Mouse (Mus musculus): ENCODE data around the gene Fxn. TPM values are rescaled to one million over a fixed set of nuclear protein-coding genes. Genes with fewer than 3 reads are reported as not detected.

Gene Fxn
- polyA plus RNA-seq, 1 experiment from 2014 or later = 37.9 TPM

- ATAC-seq (ENCODE audit: low FRiP score, low TSS enrichment) = peak; percentile 79
- H3K27ac ChIP-seq (replicated peaks; ENCODE audit: low read depth, low read length) = peak overlapping the region; percentile 81
- peaks cover 8% of the 10 kb centered on the region; the same call in 1 of the 2 replicates for H3K4me1 ChIP-seq (ENCODE audit: control insufficient read depth, insufficient read depth, low read length)
- H3K27me3 ChIP-seq (ENCODE audit: control insufficient read depth, insufficient read depth, low read length) = no peaks in the 10 kb centered on the region
- DNase-seq = peak; percentile 95
- WGBS = under 1% methylated on average over 78 of the region's 78 CpGs
- H3K4me3 ChIP-seq (replicated peaks; ENCODE audit: low read depth, low read length) = peak overlapping the region; percentile 66
- no peaks in the 10 kb centered on the region for H3K36me3 ChIP-seq (ENCODE audit: control insufficient read depth, insufficient read depth, low read length)
- H3K9ac ChIP-seq (replicated peaks; ENCODE audit: low read length) = peak overlapping the region; percentile 68
- peak overlapping the region; percentile 90 for H3K4me2 ChIP-seq (ENCODE audit: low read length)
- no peaks in the 10 kb centered on the region for H3K9me3 ChIP-seq (ENCODE audit: control insufficient read depth, low read length)
Measured at GRCm38 (mm10) chr19:24279706-24280600, 452 bp downstream of the Fxn start.

DNA sequence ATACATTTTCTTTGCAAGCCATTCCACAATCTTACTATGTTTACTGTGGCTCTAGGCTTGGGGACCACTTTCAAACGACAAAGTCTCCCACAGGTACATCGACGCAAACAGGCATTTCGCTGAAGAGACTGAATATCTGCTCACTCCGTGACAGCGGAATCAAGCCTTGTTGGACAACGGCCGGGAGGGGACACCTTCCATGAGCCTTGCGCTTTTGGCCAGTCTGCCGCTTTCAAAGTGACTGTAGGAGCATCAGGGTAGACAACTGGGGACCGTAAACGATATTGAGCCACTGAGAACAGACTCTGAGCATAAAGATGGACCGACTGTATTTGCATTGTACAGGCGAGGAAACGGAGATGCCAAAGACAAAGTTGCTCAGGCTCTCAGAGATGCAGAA lies 1.5 kb downstream of the Fxn start:
- no peak overlapping the region for H3K4me3 ChIP-seq (replicated peaks; ENCODE audit: low read depth, low read length)
- peak overlapping the region; percentile 90 for H3K4me2 ChIP-seq (ENCODE audit: low read length)
- no peaks in the 10 kb centered on the region for H3K27me3 ChIP-seq (ENCODE audit: control insufficient read depth, insufficient read depth, low read length)
- no peaks in the 10 kb centered on the region for H3K9me3 ChIP-seq (ENCODE audit: control insufficient read depth, low read length)
- 85% methylated on average over 15 of the region's 15 CpGs for WGBS
- H3K27ac ChIP-seq (replicated peaks; ENCODE audit: low read depth, low read length) = no peak overlapping the region
- no peaks in the 10 kb centered on the region for H3K36me3 ChIP-seq (ENCODE audit: control insufficient read depth, insufficient read depth, low read length)
- peaks cover 8% of the 10 kb centered on the region; the same call in 1 of the 2 replicates for H3K4me1 ChIP-seq (ENCODE audit: control insufficient read depth, insufficient read depth, low read length)
- DNase-seq (no peak), ATAC-seq (ENCODE audit: low FRiP score, low TSS enrichment) (no peak)
- H3K9ac ChIP-seq (replicated peaks; ENCODE audit: low read length) = no peak overlapping the region

- Histone ChIP-seq H3K36me3 (ENCODE audit: control insufficient read depth, insufficient read depth, low read length) (no peaks in the 10 kb centered on the region), H3K4me2 (ENCODE audit: low read length) (no peak overlapping the region), H3K27ac (replicated peaks; ENCODE audit: low read depth, low read length) (no peak overlapping the region), H3K4me3 (replicated peaks; ENCODE audit: low read depth, low read length) (no peak overlapping the region), H3K4me1 (ENCODE audit: control insufficient read depth, insufficient read depth, low read length) (peaks cover 14% of the 10 kb centered on the region; the same call in 1 of the 2 replicates), H3K27me3 (ENCODE audit: control insufficient read depth, insufficient read depth, low read length) (no peaks in the 10 kb centered on the region), H3K9ac (replicated peaks; ENCODE audit: low read length) (no peak overlapping the region), H3K9me3 (ENCODE audit: control insufficient read depth, low read length) (no peaks in the 10 kb centered on the region)
- DNase-seq (no peak), ATAC-seq (ENCODE audit: low FRiP score, low TSS enrichment) (no peak)
- 57% methylated on average over 3 of the region's 3 CpGs for WGBS
Measured at GRCm38 (mm10) chr19:24274281-24274680, 6.1 kb downstream of the Fxn start.

GRCm38 (mm10) chr19:24271746-24272426 lies 8.5 kb downstream of the Fxn start:
- Histone ChIP-seq H3K27ac (replicated peaks; ENCODE audit: low read depth, low read length) (no peak overlapping the region), H3K4me3 (replicated peaks; ENCODE audit: low read depth, low read length) (no peak overlapping the region), H3K9me3 (ENCODE audit: control insufficient read depth, low read length) (no peaks in the 10 kb centered on the region), H3K36me3 (ENCODE audit: control insufficient read depth, insufficient read depth, low read length) (no peaks in the 10 kb centered on the region), H3K27me3 (ENCODE audit: control insufficient read depth, insufficient read depth, low read length) (no peaks in the 10 kb centered on the region), H3K9ac (replicated peaks; ENCODE audit: low read length) (no peak overlapping the region), H3K4me2 (ENCODE audit: low read length) (peak overlapping the region; percentile 28), H3K4me1 (ENCODE audit: control insufficient read depth, insufficient read depth, low read length) (peaks cover 21% of the 10 kb centered on the region)
- DNase-seq (peak; percentile 93), ATAC-seq (ENCODE audit: low FRiP score, low TSS enrichment) (peak; percentile 81)
- WGBS = 44% methylated on average over 16 of the region's 16 CpGs

GRCm38 (mm10) chr19:24271326-24271725 lies 9.1 kb downstream of the Fxn start:
- Histone ChIP-seq H3K4me2 (ENCODE audit: low read length) (peak overlapping the region; percentile 28), H3K4me1 (ENCODE audit: control insufficient read depth, insufficient read depth, low read length) (peaks cover 21% of the 10 kb centered on the region), H3K27me3 (ENCODE audit: control insufficient read depth, insufficient read depth, low read length) (no peaks in the 10 kb centered on the region), H3K9me3 (ENCODE audit: control insufficient read depth, low read length) (no peaks in the 10 kb centered on the region), H3K27ac (replicated peaks; ENCODE audit: low read depth, low read length) (no peak overlapping the region), H3K9ac (replicated peaks; ENCODE audit: low read length) (no peak overlapping the region), H3K4me3 (replicated peaks; ENCODE audit: low read depth, low read length) (no peak overlapping the region), H3K36me3 (ENCODE audit: control insufficient read depth, insufficient read depth, low read length) (no peaks in the 10 kb centered on the region)
- ATAC-seq (ENCODE audit: low FRiP score, low TSS enrichment) = peak; percentile 62
- peak; percentile 48 for DNase-seq
- 30% methylated on average over 7 of the region's 7 CpGs for WGBS

DNA sequence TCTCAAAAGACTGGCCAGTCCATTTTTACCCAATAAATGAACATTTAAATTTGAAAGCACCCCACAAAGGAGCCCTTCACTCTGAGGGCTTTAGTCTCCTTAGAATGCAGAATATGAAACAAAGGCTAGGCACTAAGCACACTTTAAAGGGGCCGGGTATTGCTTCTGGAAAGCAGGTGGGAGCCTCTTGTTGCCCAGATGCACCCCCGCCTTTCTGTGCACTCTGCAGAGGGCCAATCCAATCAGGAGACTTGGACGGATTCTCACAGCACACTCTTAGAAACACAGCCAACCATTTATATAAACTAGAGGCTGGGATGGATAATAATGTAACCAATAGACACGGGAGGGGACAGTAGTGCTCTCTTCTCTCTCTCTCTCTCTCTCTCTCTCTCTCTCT lies 11.9 kb downstream of the Fxn start:
- Histone ChIP-seq H3K36me3 (ENCODE audit: control insufficient read depth, insufficient read depth, low read length) (no peaks in the 10 kb centered on the region; the same call in 1 of the 2 replicates), H3K4me3 (replicated peaks; ENCODE audit: low read depth, low read length) (no peak overlapping the region), H3K9ac (replicated peaks; ENCODE audit: low read length) (no peak overlapping the region), H3K27ac (replicated peaks; ENCODE audit: low read depth, low read length) (peak overlapping the region; percentile 64), H3K4me2 (ENCODE audit: low read length) (no peak overlapping the region), H3K9me3 (ENCODE audit: control insufficient read depth, low read length) (no peaks in the 10 kb centered on the region), H3K4me1 (ENCODE audit: control insufficient read depth, insufficient read depth, low read length) (peaks cover 21% of the 10 kb centered on the region), H3K27me3 (ENCODE audit: control insufficient read depth, insufficient read depth, low read length) (no peaks in the 10 kb centered on the region)
- 16% methylated on average over 4 of the region's 4 CpGs for WGBS
- ATAC-seq (ENCODE audit: low FRiP score, low TSS enrichment) (0 out of 2 replicates have a peak, but pooled peaks have one; percentile 42), DNase-seq (peak; percentile 55)

- no peaks in the 10 kb centered on the region for H3K27me3 ChIP-seq (ENCODE audit: control insufficient read depth, insufficient read depth, low read length)
- WGBS = 95% methylated on average over 7 of the region's 7 CpGs
- ATAC-seq (ENCODE audit: low FRiP score, low TSS enrichment) = no peak
Measured at GRCm38 (mm10) chr19:24266046-24266830, 14.2 kb downstream of the Fxn start.

DNA sequence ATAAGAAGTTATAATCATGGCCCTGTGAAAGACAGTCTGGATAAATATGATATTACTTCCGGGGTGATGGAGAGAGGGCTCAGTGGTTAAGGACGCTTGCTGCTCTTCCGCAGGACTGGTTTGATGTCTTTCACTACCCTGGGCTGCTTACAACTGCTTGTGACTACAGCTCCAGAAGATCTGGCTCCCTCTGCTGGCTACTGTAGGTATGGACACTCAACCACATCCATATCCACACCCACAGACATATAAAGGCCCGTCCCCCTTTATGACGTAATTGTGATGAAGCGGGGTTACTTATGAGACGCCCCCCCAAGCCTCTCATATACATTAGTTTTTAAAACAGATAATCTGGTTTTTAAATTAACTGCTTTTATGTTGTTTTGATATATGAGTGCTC lies 15.4 kb downstream of the Fxn start:
- no peak overlapping the region for H3K9ac ChIP-seq (replicated peaks; ENCODE audit: low read length)
- no peak overlapping the region for H3K27ac ChIP-seq (replicated peaks; ENCODE audit: low read depth, low read length)
- no peaks in the 10 kb centered on the region for H3K9me3 ChIP-seq (ENCODE audit: control insufficient read depth, low read length)
- DNase-seq (peak; percentile 86), ATAC-seq (ENCODE audit: low FRiP score, low TSS enrichment) (0 out of 2 replicates have a peak, but pooled peaks have one; percentile 61)
- H3K36me3 ChIP-seq (ENCODE audit: control insufficient read depth, insufficient read depth, low read length) = peaks cover 5% of the 10 kb centered on the region; the same call in 1 of the 2 replicates
- H3K4me2 ChIP-seq (ENCODE audit: low read length) = no peak overlapping the region
- WGBS = 50% methylated on average over 7 of the region's 7 CpGs
- no peaks in the 10 kb centered on the region for H3K27me3 ChIP-seq (ENCODE audit: control insufficient read depth, insufficient read depth, low read length)
- no peak overlapping the region for H3K4me3 ChIP-seq (replicated peaks; ENCODE audit: low read depth, low read length)
- H3K4me1 ChIP-seq (ENCODE audit: control insufficient read depth, insufficient read depth, low read length) = peaks cover 10% of the 10 kb centered on the region; the same call in 1 of the 2 replicates

More at GRCm38 (mm10) chr19:24266046-24266830, 14.2 kb downstream of the Fxn start:
- Histone ChIP-seq H3K36me3 (ENCODE audit: control insufficient read depth, insufficient read depth, low read length) (peaks cover 5% of the 10 kb centered on the region; the same call in 1 of the 2 replicates), H3K4me1 (ENCODE audit: control insufficient read depth, insufficient read depth, low read length) (peaks cover 17% of the 10 kb centered on the region), H3K9ac (replicated peaks; ENCODE audit: low read length) (no peak overlapping the region), H3K27ac (replicated peaks; ENCODE audit: low read depth, low read length) (no peak overlapping the region), H3K4me2 (ENCODE audit: low read length) (no peak overlapping the region), H3K4me3 (replicated peaks; ENCODE audit: low read depth, low read length) (no peak overlapping the region), H3K9me3 (ENCODE audit: control insufficient read depth, low read length) (no peaks in the 10 kb centered on the region)
- no peak for DNase-seq
